9 mouse cellular contexts compared by ENCODE assay signal in genomic region chr9:112174407-112175357, GRCm38 (mm10).
A peak's percentile ranks its signal among the peaks of the same experiment; 100 is the strongest.
DNase-seq lines count a peak whose midpoint lies in the region; ATAC-seq and TF ChIP-seq lines count a peak whose summit lies in the region.
"Had no signal": no experiment of that assay in that cellular context is flagged by ENCODE, and none has a peak within 500 bp of the region (broad histone marks: within the 10 kb centered on the region; RNA-seq: fewer than 3 reads in every experiment).

No protein-coding gene starts in this region.

- H3K36me3 ChIP-seq in forebrain, embryonic 15.5 days: peaks cover 11% of the 10 kb centered on the region
- no peaks in the 10 kb centered on the region for H3K36me3 ChIP-seq in liver, postnatal 0 days (replicated peaks; ENCODE audit: insufficient read depth, low read length)

- WGBS in forebrain, embryonic 15.5 days: 17% methylated on average over 15 of the region's 15 CpGs
- WGBS in liver, postnatal 0 days (ENCODE audit: insufficient replicate concordance): 25% methylated on average over 15 of the region's 15 CpGs

- H3K9ac ChIP-seq in forebrain, embryonic 15.5 days (replicated peaks): no peak overlapping the region
- no peak overlapping the region for H3K9ac ChIP-seq in liver, postnatal 0 days (replicated peaks)

- no peak overlapping the region for H3K4me2 ChIP-seq in forebrain, embryonic 15.5 days (replicated peaks)
- H3K4me2 ChIP-seq in liver, postnatal 0 days (ENCODE audit: low read depth, low read length): peak overlapping the region; percentile 34

- no peak overlapping the region for H3K4me3 ChIP-seq in forebrain, embryonic 15.5 days
- no peak overlapping the region; the same call in 1 of the 2 replicates for H3K4me3 ChIP-seq in liver, postnatal 0 days (ENCODE audit: low read depth, low read length)

- peak; percentile 66; the same call in 1 of the 2 replicates for ATAC-seq in forebrain, embryonic 15.5 days (replicated peaks)
- ATAC-seq in liver, postnatal 0 days: peak; percentile 78
- no peak for ATAC-seq in frontal cortex, adult (ENCODE audit: low TSS enrichment)

- no peak overlapping the region for H3K27ac ChIP-seq in forebrain, embryonic 15.5 days (replicated peaks)
- no peak overlapping the region for H3K27ac ChIP-seq in liver, postnatal 0 days (ENCODE audit: low read depth)

- H3K27me3 ChIP-seq in forebrain, embryonic 15.5 days: no peaks in the 10 kb centered on the region
- H3K27me3 ChIP-seq in liver, postnatal 0 days (ENCODE audit: insufficient read depth, low read length): no peaks in the 10 kb centered on the region
- H3K27me3 ChIP-seq: CH12.LX had no signal

- no peak for TF ChIP-seq CTCF in liver, postnatal 0 days (IDR thresholded peaks at IDR 0.05; ENCODE audit: low read depth)

- peaks cover 9% of the 10 kb centered on the region; the same call in 1 of the 2 replicates for H3K4me1 ChIP-seq in forebrain, embryonic 15.5 days
- H3K4me1 ChIP-seq in liver, postnatal 0 days (ENCODE audit: insufficient read depth): 0 out of 2 replicates have a peak, but pooled peaks cover 2% of the 10 kb centered on the region

- peak; percentile 54 for DNase-seq in cerebellum, adult 9-10 months
- DNase-seq in cerebellum, postnatal 36 days: no peak
- peak; percentile 59 for DNase-seq in thymus, postnatal 0 days (ENCODE audit: low spot score)
- DNase-seq in thymus, postnatal 10 days (ENCODE audit: low spot score in 2 of 2): no peak
- no peak for DNase-seq in liver, postnatal 0 days
- no peak for DNase-seq in left cerebral cortex, adult 8-10 months (ENCODE audit: low spot score in 2 of 2)

- no peaks in the 10 kb centered on the region for H3K9me3 ChIP-seq in forebrain, embryonic 15.5 days
- H3K9me3 ChIP-seq in liver, postnatal 0 days (ENCODE audit: low read length): no peaks in the 10 kb centered on the region

- TF ChIP-seq EP300 in liver, postnatal 0 days (IDR thresholded peaks at IDR 0.05; ENCODE audit: low read depth): peak; percentile 67; the same call in 1 of the 2 replicates

Comparison
In these comparisons a context has a peak if more than half of its experiments do, and no peak if none do; other contexts are left out.
1. DNase-seq: peak in cerebellum, adult 9-10 months (single experiment) and thymus, postnatal 0 days (single experiment); none in cerebellum, postnatal 36 days (0 of 2), thymus, postnatal 10 days (0 of 2), liver, postnatal 0 days (single experiment) and left cerebral cortex, adult 8-10 months (0 of 2).